Mouse (Mus musculus) forebrain, embryonic 10.5 days (tissue): ENCODE measurements around the gene Syde2. TPM values are rescaled to one million over a fixed set of nuclear protein-coding genes. Genes with fewer than 3 reads are reported as not detected.
A peak's percentile ranks its signal among the peaks of the same experiment; 100 is the strongest.

ENCODE experiments used
- DNase-seq: peaks from one replicate; pipeline ENCODE4 v3.0.0-alpha.2; 2017; ENCODE audit warnings: low spot score; ENCODE audit errors: extremely low spot score
- H3K27ac ChIP-seq: fragments of 300-500 bp; sonication (generic); 2 replicates; pipeline ENCODE4 v1.5.1; 2016; ENCODE audit warnings: mild to moderate bottlenecking
- H3K27me3 ChIP-seq: fragments of 300-500 bp; sonication (generic); 2 replicates; pipeline ENCODE4 v1.6.1; 2016; ENCODE audit warnings: mild to moderate bottlenecking; ENCODE audit not compliant: poor library complexity, severe bottlenecking
- H3K36me3 ChIP-seq: fragments of 300-500 bp; sonication (generic); replicated peaks from 2 replicates; pipeline ENCODE4 v1.6.1; 2016; ENCODE audit warnings: mild to moderate bottlenecking, moderate library complexity
- H3K4me1 ChIP-seq: fragments of 300-500 bp; sonication (generic); 2 replicates; pipeline ENCODE4 v1.6.1; 2016
- H3K4me3 ChIP-seq: fragments of 300-500 bp; sonication (generic); 2 replicates; pipeline ENCODE4 v1.5.1; 2016; ENCODE audit warnings: mild to moderate bottlenecking, moderate library complexity
- H3K9me3 ChIP-seq: fragments of 300-500 bp; sonication (generic); 2 replicates; pipeline ENCODE4 v1.6.1; 2016; ENCODE audit warnings: mild to moderate bottlenecking, moderate library complexity
- WGBS: fragments of 180-500 bp; shearing (Covaris S2); methylation state at CpG from one replicate; pipeline ENCODE4 v1.1.7; 2016; 5-methylcytosine and 5-hydroxymethylcytosine counted together
- polyA plus RNA-seq: library from polyadenylated mRNA; unstranded; fragments of >200 nt; fragmentation: Nextera tagmentation; extraction: Ambion mirVana; gene quantifications from 2 replicates; pipeline ENCODE4 v1.2.1, GENCODE M21; 2016

Syde2 gene
- polyA plus RNA-seq = 1.2 and 1.5 TPM in 2 replicates

DNA sequence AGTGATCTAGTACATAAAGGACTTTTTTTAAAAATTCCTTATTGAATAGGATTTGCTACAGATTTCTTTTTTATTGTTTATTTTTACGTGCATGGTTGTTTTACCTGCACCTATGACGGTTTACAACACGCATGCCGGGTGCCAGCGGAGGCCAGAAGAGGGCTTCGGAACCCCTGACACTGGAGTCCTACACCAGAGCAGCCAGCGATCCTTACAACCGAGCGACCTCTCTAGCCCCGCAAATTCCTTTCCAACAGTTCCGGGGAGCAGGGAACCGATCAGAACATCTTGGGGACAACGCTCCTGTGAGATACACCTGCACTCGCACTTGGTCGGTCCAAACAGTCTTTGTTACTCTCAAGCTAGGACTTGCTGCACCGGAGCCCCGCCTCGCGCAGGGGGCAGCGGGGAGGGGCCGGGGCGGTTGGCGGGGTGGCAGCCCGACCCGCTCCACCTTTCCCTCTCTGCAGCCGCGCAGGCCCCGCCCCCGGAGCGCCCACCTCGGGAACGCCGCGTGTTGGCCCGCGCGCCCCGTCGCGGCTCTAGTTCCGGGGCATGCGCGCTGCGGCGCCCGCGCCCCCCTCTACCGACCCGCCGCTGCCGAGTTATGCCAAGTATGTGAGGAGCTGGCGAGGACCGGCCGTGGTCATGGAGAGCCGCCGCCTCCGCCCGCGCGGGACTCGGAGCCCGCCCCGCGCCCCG is at the start of gene Syde2:
Syde2 (plus strand) TSS at position 603 of the 702 bp plus-strand sequence.
- under 1% methylated on average over 64 of the region's 65 CpGs for WGBS
- Histone ChIP-seq H3K27ac (peak within 1 kb of the TSS; percentile 93), H3K9me3 (no peaks in the 10 kb centered on the region), H3K36me3 (peaks cover 9% of the 10 kb centered on the region), H3K4me1 (peaks cover 55% of the 10 kb centered on the region), H3K27me3 (peaks cover 29% of the 10 kb centered on the region), H3K4me3 (peak within 1 kb of the TSS; percentile 79)
- peak; percentile 78 for DNase-seq

DNA sequence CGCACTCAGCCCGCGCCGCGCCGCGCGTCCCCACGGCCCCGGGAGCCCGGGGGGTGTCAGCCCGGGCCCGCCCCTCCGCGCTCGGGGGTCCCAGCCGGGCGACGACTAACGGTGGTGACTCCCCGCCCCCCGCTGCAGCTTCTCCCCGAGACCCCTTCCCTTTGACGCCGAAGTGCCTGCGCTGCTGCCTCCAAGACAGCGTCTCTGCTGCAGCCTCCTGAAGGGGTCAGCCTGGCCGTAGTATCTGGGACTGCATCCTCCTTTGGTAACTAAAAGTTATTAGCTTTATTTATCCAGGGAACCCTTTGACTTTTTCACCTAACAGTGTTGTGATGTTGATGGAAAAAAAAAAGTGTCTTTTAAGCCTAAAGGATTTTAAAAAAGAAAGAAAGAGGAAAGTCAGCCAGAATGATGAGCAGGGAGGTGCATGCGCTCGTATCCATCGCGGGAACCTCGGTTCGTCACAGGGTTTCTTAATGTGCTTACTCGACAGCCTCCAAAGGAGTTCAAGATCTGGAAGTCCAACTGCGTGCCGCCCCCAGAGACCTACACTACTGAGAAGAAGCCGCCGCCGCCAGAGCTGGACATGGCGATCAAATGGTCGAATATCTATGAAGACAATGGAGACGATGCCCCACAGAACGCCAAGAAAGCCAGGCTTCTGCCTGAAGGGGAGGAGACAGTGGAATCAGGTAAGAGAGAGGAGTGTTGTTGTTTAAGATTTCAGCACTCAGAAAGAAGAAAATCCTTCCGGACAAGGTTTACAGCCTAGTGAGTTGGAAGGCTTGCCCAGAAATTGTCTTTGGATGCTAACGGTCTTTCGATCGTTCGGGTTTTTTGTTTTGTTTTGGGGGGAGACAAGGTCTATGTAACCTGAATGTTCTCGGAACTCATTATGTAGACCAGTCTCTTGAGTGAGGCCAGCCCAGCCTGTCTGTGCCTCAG is 49.0 kb upstream of the Syde2 start:
- no peaks in the 10 kb centered on the region for H3K9me3 ChIP-seq

GRCm38 (mm10) chr3:145939402-145939801 is 48.3 kb upstream of the Syde2 start:
- H3K9me3 ChIP-seq = no peaks in the 10 kb centered on the region
- H3K4me1 ChIP-seq = peaks cover 22% of the 10 kb centered on the region
- no peak overlapping the region for H3K27ac ChIP-seq
- DNase-seq = no peak
- peak overlapping the region; percentile 95 for H3K4me3 ChIP-seq
- H3K36me3 ChIP-seq = peaks cover 55% of the 10 kb centered on the region
- WGBS = 84% methylated on average over 12 of the region's 12 CpGs
- no peaks in the 10 kb centered on the region for H3K27me3 ChIP-seq

More for the DNA sequence above, 49.0 kb upstream of the Syde2 start:
- Histone ChIP-seq H3K4me1 (peaks cover 22% of the 10 kb centered on the region), H3K27ac (peak overlapping the region; percentile 86), H3K36me3 (peaks cover 52% of the 10 kb centered on the region), H3K27me3 (no peaks in the 10 kb centered on the region), H3K4me3 (peak overlapping the region; percentile 95)
- DNase-seq = peak; percentile 40
- WGBS = 21% methylated on average over 50 of the region's 50 CpGs

DNA sequence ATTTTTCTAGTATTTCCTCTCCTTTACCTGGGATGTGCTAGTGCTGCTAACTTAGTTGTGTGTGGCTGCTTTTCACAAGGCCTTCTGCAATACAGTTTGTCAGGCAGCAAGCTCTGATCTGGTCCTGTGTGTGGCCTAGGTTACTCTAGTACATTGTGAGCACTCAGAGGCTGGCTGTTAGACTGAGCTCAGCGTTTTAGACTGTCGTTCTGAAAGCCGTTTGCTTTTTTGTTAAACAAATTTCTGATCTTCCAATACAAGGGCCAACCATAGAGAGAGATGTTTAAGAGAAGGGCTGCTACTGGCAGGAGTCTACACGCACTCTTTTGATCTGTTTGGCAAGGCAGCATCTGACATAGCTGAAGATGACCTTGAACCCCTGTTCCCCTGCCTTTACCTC is 47.7 kb upstream of the Syde2 start:
- no peak overlapping the region; the same call in 1 of the 2 replicates for H3K4me3 ChIP-seq
- WGBS = 91% methylated on average over 4 of the region's 4 CpGs

DNA sequence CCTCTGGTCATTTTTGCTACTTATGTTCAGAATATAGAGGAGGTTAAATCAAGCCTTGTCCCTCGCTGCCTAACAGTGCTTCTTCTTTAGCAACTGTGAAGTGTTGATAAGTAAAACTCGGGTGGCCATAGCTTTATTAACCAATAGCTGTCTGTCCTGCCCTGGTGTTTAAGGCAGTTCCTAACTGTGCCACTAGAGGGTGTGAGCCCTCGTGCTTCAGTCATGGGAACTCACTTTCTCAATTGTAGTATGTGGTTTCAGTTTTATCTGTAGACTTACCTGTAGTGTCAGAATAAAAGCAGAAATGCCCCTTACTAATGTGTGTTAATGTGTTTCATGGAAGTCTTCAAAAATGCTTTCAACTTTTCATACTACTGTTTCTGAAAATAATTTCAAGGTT is 45.7 kb upstream of the Syde2 start:
- no peaks in the 10 kb centered on the region for H3K9me3 ChIP-seq
- no peak overlapping the region for H3K27ac ChIP-seq
- H3K4me3 ChIP-seq = no peak overlapping the region
- peak; percentile 46 for DNase-seq
- no peaks in the 10 kb centered on the region for H3K27me3 ChIP-seq
- peaks cover 24% of the 10 kb centered on the region for H3K4me1 ChIP-seq
- peaks cover 65% of the 10 kb centered on the region for H3K36me3 ChIP-seq
- 21% methylated on average over 3 of the region's 3 CpGs for WGBS

More for the DNA sequence above, 47.7 kb upstream of the Syde2 start:
- no peaks in the 10 kb centered on the region for H3K27me3 ChIP-seq
- H3K36me3 ChIP-seq = peaks cover 55% of the 10 kb centered on the region
- H3K4me1 ChIP-seq = peaks cover 22% of the 10 kb centered on the region
- H3K9me3 ChIP-seq = no peaks in the 10 kb centered on the region
- DNase-seq = no peak
- H3K27ac ChIP-seq = no peak overlapping the region

DNA sequence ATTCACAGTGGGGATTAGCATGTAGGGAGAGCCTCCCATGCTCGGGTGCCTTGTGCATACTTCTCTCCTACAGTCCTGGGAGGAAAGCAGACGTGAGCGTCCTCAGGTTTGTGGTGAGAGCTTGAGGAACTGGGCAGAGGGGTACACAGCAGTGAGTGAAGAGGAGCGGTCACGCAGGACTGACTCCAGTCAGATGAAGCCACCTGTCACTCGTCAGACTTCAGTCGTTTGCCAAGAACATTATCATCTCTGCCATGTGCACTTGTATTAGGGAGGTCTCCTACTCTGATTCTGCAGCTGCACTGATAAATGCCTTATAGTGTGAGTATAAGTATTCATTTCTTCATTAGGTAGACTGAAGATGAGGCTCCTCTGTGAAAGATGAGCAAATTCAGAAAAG is 43.3 kb upstream of the Syde2 start:
- no peak for DNase-seq
- peaks cover 5% of the 10 kb centered on the region for H3K27me3 ChIP-seq
- no peak overlapping the region for H3K27ac ChIP-seq
- H3K4me1 ChIP-seq = peaks cover 20% of the 10 kb centered on the region
- WGBS = 89% methylated on average over 7 of the region's 7 CpGs
- H3K9me3 ChIP-seq = no peaks in the 10 kb centered on the region
- peaks cover 59% of the 10 kb centered on the region for H3K36me3 ChIP-seq
- H3K4me3 ChIP-seq = no peak overlapping the region

GRCm38 (mm10) chr3:145945904-145946303 is 41.8 kb upstream of the Syde2 start:
- peaks cover 18% of the 10 kb centered on the region for H3K27me3 ChIP-seq
- peaks cover 19% of the 10 kb centered on the region for H3K4me1 ChIP-seq
- H3K9me3 ChIP-seq = no peaks in the 10 kb centered on the region
- peaks cover 45% of the 10 kb centered on the region for H3K36me3 ChIP-seq
- WGBS = 87% methylated on average over 3 of the region's 3 CpGs
- H3K27ac ChIP-seq = no peak overlapping the region
- H3K4me3 ChIP-seq = no peak overlapping the region
- DNase-seq = no peak

DNA sequence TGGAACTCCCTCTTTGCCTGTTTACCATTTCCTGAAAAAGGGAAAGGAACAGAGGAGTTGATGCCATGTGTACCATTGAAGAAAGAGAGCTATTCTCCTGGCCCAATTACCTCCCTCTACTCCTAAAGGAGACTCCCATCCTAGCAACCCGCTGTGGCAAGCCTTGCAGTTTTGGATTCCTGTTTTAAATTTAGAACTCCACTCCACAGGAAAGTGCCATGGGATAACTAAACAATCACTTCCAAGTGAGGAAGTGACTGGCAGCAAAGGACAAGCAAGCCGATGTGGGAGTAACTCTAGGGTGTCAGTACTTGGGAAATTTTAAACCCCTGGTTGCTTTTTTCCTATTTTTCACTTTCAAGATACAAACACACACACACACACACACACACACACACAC is 41.0 kb upstream of the Syde2 start:
- Histone ChIP-seq H3K4me3 (no peak overlapping the region), H3K27ac (no peak overlapping the region), H3K9me3 (no peaks in the 10 kb centered on the region), H3K36me3 (peaks cover 37% of the 10 kb centered on the region), H3K27me3 (peaks cover 25% of the 10 kb centered on the region), H3K4me1 (peaks cover 19% of the 10 kb centered on the region)
- WGBS = 62% methylated on average over 2 of the region's 2 CpGs
- DNase-seq = no peak

- no peak overlapping the region for H3K27ac ChIP-seq
- H3K36me3 ChIP-seq = peaks cover 33% of the 10 kb centered on the region
- no peak for DNase-seq
- no peak overlapping the region for H3K4me3 ChIP-seq
- 34% methylated on average over 6 of the region's 6 CpGs for WGBS
- peaks cover 28% of the 10 kb centered on the region for H3K27me3 ChIP-seq
- H3K4me1 ChIP-seq = peaks cover 19% of the 10 kb centered on the region
- H3K9me3 ChIP-seq = no peaks in the 10 kb centered on the region
Measured at GRCm38 (mm10) chr3:145947539-145948204, 40.0 kb upstream of the Syde2 start.

- Histone ChIP-seq H3K9me3 (no peaks in the 10 kb centered on the region; the same call in 1 of the 2 replicates), H3K4me1 (peaks cover 19% of the 10 kb centered on the region), H3K4me3 (peak overlapping the region; percentile 34), H3K36me3 (peaks cover 7% of the 10 kb centered on the region), H3K27me3 (peaks cover 28% of the 10 kb centered on the region), H3K27ac (no peak overlapping the region)
- peak; percentile 52 for DNase-seq
- WGBS = 9% methylated on average over 15 of the region's 15 CpGs
Measured at GRCm38 (mm10) chr3:145950034-145950814, 37.4 kb upstream of the Syde2 start.

DNA sequence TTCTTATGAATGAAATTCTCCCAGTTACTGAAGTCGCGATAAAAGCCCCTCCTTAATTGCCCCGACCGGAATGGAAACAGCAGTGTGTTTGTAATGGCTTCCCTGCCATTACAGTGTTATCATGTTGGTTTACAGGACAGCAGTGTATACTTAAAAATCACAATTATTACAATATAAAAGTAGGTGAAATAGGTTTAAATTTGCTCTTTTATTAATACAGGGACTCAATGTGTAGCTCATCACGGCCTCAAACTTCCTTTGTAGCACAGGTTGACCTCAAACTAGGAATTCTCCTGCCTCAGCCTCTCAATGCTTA is 36.9 kb upstream of the Syde2 start:
- H3K4me3 ChIP-seq = no peak overlapping the region
- WGBS = 58% methylated on average over 5 of the region's 5 CpGs
- DNase-seq = no peak

More for the DNA sequence above, 36.9 kb upstream of the Syde2 start:
- H3K4me1 ChIP-seq = peaks cover 19% of the 10 kb centered on the region
- peaks cover 2% of the 10 kb centered on the region; the same call in 1 of the 2 replicates for H3K36me3 ChIP-seq
- H3K9me3 ChIP-seq = no peaks in the 10 kb centered on the region; the same call in 1 of the 2 replicates
- H3K27ac ChIP-seq = no peak overlapping the region
- peaks cover 28% of the 10 kb centered on the region for H3K27me3 ChIP-seq
